Mouse (Mus musculus) frontal cortex, adult (tissue): ENCODE results near the gene Shank1.

Experiments used
- ATAC-seq: cut with Nextera tagmentation; 2 replicates; pipeline ENCODE4 v1.9.2; 2017; ENCODE audit warnings: mild to moderate bottlenecking, moderate library complexity, mixed read lengths; ENCODE audit not compliant: low TSS enrichment

Shank1 gene

GRCm38 (mm10) chr7:44304775-44305641 is 5.0 kb upstream of the Shank1 start:
- ATAC-seq = peak; percentile 87

- ATAC-seq = no peak
Observed at GRCm38 (mm10) chr7:44305686-44306085, 4.4 kb upstream of the Shank1 start.

GRCm38 (mm10) chr7:44306516-44307240 is 3.4 kb upstream of the Shank1 start, which contains the start of gene Clec11a:
TSS of gene Clec11a (minus strand) at chr7:44306902.
- no peak for ATAC-seq

GRCm38 (mm10) chr7:44307261-44308020 is 2.6 kb upstream of the Shank1 start:
- ATAC-seq = no peak

DNA sequence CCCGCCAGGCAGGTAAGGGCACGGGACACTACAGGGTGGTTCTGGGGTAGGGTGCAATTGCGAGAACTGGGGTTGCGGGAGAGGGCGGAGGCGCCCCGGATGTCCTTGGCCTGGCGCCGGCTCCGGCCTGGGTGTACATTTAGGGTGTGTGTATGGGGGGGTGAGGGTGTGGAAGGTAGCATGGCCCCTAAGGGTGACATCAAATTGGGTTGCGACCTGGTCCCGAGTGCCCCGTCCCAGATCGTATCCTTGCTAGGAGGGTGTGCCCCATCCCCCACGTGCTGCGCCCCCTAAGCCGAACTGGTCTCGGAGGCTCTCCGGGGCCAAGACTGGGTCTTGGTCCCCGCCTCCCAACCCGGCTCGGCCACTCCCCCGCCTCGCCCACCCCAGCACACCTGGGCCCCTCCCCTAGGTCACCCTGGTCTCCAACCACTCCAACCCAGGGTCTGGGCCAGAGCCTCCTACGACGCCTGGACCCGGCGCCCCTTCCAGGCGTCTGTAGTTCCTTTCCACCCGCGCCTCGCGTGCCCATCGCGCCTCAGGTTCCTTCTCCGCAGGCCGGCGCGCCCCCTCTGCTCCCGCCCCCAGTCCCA is 328 bp downstream of the Shank1 start:
- peak; percentile 4; the same call in 1 of the 2 replicates for ATAC-seq

DNA sequence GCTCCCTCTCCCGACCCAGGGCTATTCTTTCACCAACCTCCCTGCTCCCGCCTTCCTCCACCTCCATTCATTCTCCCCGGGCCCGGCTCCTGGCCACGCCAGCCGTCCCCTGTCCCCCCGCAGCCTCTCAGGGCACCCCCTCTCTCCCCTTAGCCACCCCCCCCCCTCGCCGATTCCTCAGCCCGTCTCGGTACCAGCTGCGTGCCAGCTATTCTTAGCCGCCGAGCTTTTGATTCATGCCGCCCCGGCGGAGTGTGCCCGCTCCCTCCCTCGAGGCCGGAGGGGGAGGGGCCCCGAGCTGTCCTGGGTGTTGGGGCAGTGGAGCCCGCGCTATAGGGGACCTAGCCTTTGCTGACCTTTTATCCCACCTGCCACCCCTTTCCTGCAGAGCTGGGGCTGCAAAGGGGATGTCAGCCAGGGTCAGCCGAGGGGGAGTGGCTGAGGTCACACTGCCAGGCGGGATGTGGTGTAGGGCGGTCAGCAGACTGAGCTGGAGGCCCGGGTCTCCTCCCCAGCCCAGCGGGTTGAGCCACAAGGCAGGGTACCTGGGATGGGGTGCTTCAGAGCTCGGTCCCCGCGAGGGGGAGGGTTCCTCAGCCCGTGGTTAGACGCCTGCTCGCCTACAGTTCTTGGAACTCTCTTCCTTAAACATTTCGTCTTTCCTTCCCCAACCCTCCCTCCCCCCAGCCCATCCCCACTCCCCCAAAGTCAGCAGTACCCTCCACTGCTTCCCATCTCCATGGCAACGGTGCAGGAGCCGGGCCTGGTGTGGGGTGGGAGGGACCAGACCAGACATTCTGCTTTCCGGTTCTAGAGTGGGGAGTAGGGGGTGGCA is 1.0 kb downstream of the Shank1 start:
- ATAC-seq = peak; percentile 47

DNA sequence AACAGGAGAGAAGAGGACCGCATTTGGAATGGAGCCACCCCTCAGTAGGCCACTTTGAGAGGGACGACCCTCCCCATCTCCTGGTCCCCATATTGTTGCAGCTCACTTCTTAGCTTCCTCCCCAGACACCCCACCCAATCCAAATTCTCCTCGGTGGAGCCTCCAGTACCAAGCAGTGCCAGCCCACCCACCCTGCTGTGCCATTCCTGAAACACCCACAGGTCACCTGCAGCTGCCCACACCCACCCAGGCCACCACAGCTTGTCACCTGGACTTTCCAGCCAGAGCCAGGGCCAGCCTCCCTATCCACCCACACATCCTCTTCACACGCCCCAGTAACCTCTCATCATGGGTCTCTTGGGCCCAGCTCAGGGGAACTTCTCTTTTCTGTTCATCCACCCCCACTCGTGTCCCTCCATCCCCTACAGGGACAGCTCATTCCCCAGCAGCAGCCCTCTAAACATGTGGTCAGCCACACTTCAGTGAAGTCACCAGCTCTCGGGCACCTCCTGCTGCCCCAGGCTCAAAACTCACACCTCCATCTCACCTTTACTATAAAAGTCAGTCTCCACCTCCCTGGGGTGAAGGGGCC is 1.8 kb downstream of the Shank1 start:
- ATAC-seq = no peak

DNA sequence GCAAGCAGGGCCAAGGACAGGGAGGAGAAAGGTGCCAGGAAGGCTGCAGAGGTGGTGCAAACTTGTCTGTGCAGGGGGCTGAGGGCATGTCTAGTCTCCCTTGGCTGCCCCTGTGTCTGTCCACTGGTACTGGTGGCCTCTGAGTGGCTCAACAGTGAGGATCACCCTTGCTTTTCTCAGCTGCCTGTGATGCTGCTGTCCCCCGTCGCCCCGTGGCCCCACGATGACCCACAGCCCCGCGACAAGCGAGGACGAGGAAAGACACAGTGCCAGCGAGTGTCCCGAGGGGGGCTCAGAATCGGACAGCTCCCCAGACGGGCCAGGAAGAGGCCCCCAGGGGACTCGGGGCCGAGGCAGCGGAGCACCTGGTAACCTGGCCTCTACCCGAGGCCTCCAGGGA is 2.4 kb downstream of the Shank1 start:
- no peak for ATAC-seq

DNA sequence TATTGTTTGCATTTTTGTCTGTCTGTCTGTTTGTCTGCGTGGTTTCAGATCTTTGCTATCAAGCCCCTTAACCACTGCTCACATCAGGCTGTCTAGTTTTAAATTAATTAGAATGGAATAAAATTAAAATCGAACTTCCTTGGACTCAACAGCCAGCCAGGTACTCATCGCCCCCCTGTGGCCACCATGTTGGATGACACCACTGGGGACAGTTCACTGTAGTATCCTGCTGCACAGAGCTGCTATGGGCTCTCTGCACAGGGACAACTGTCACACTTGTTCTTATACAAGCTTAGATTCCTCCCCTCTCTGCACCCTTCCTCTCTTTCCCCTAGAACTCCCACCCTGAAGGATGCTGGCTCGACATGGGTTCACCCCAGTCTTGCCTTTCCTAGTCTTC is 7.9 kb downstream of the Shank1 start:
- no peak for ATAC-seq

DNA sequence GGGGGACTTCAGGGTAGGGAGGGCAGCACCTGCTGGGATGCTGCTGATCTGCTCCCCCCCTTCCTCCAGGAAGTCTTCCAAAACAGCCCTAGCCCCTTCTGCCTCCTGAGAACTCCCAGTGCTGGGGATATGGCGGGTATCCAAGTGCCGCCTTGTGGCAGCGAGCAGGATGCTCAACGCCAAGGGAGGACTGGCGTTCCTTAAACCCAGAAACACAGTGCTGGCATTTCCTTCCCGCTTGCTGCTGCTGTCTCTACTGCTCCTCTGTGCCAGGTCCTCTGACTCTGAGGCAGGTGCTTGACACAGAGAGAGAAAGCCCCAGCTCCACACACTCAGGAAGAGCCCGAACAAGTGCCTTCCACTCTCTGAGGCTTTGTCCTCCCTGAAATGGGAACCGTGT is 10.8 kb downstream of the Shank1 start:
- ATAC-seq = peak; percentile 68; the same call in 1 of the 2 replicates

GRCm38 (mm10) chr7:44322290-44322689 is 12.2 kb downstream of the Shank1 start:
- no peak for ATAC-seq

DNA sequence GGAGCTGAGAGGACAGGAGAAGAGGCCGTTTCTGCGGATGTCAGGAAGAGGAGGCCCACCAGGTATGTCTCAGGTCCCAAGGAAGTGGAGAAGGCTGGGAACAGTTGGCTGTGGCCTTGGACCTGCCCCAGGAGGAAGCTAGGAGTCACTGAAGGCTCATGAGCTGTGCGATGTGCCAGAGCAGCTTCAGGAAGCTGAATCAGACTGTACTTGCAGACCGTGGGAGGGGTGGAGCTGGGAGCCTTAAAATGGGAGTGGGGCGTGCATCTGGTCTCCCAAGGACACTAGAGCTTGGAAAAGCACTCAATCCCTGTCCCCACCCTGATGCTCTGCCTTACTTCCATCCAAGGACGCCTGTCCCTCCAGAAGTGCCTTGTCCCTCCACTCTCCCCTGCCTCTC is 16.6 kb downstream of the Shank1 start:
- peak; percentile 56; the same call in 1 of the 2 replicates for ATAC-seq

GRCm38 (mm10) chr7:44332336-44332735 is 22.3 kb downstream of the Shank1 start:
- ATAC-seq = no peak

DNA sequence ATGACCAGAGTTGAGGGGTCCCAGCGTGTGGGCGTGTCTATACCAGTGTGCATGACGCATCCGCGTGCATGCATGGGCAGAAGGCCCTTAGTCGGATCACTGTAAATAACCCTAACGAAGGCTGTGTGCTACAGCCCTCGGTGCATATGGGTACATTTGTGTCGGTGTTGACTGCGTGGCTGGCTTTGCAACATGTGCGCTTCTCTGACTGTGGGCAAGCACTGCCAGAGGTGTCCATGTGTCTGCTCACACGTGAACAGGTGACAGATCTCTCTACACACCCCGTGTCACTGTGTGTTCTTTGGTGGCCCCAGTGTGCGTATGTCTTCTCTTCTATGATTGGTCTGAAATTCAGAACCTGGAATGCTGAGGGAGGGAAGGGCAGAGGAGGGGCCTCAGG is 24.1 kb downstream of the Shank1 start:
- no peak for ATAC-seq

DNA sequence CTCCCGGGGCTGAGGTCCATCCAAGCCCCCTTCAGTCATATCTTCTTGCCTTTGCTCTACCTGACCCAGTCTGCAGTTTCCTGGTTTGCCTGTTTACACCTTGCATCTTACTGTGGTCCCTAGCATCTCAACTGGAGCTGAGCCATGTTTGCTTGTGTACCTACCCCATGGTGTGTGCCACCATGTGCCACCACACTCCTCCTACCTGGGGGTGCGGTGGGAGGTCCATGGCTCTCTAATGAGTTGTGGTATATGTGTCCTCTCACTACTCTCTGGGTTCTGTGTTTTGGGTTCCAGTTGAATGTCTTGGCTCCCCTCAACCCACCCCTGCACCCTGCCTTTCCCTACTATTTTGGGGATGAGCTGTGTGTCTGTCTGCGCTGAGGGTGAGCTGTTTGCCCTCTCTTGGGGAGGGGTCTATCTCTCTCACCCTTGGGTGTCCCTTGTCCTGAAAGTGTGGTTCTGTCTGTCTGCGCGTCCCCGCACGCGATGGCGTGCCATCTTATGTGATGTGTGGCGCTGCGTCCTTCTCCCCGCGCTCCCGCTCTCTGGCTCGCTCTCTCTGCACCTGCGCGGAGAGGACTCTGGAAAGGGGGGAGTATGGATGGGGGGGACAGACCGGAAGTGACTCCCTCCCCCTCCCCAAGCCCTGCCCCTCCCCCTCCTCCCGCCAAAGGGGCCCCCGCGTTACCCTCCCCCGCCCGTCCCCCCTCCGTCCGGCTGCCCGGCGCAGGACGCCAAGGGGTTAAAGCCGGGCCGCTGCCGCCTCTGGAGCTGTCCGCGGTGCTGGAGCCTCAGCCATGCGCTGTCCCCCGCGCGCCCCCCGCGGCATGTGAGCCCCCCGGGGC is 25.2 kb downstream of the Shank1 start:
- peak; percentile 17; the same call in 1 of the 2 replicates for ATAC-seq

- ATAC-seq = peak; percentile 35
Observed at GRCm38 (mm10) chr7:44336046-44337021, 26.3 kb downstream of the Shank1 start.

GRCm38 (mm10) chr7:44337121-44337849 is 27.2 kb downstream of the Shank1 start:
- peak; percentile 14; the same call in 1 of the 2 replicates for ATAC-seq
